Mouse (Mus musculus) gastrocnemius, postnatal 4 days (tissue): Measurements from ENCODE around the gene Nkx2-2. TPM values are rescaled to one million over a fixed set of nuclear protein-coding genes. Genes with fewer than 3 reads are reported as not detected.
"Not testable (repeated sequence)": the region's sequence is repeated elsewhere in the genome, so short reads cannot be mapped to it uniquely, and the experiment has no call there.

Source experiments
- DNase-seq, 2 experiments: peaks; one replicate each; pipeline ENCODE4 v3.0.0; 2021 to 2022; ENCODE audit warnings: low spot score in 2 of 2, mixed read lengths in 2 of 2
- total RNA-seq, 2 experiments: library from RNA; stranded (reverse); gene quantifications; 2 replicates each; pipeline ENCODE4 v1.2.3; 2021

The Nkx2-2 gene
- total RNA-seq, 2 experiments from 2014 or later: 0.65 to 0.78 TPM

DNA sequence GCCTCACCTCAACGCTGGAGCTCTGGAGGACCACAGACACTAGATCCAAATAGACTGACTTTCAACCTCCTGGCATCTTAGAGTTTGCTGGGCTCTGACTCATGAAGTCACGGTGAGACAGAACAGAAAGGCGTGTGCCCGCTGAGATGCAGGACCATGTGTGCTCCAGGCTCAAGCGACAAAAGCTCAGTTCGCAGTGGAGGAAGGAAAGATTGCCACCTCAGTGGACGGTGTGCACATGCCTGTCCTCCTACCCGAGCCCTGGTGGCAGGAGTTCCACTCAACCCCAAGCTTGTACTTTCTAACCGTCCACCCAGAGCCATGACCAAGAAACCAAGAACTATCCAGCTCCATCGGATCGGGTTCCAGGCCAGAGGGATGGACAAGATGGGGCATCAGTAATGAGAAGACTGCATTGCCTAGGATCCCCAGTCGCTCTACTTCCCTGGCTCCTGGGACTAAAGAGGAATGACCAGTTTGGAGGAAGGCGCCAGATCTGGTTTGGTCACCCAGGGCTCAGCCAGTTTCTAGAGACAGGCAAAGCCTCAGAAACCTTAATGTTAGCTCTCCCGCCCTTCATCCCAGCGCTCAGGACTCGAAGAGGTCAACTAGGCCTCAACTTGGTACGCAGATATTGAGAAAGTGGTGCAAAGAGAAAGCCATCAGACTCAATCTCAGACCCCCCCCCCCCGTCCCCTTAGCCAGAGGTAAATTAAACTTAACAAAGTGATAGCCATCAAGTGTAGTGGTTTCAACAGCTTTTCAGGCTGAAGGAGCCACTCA, 11.9 kb downstream of the Nkx2-2 start:
- no peak for DNase-seq

DNA sequence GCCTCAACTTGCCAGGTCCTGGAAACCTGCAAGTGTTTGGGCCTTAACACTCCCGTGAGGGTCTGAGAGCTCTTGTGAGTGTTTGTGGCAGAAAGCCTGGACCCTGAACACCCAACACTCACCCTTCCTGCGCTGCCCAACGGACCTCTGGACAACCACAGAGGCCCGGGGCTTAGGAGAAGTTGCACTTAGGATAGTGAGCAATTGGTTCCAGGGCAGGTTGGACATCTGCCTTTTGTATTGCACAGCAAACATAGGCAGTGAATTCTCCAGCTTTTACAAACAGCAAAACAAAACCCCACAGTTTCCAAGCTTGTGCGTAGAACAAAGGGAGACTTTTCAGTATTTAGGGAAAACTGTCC, 12.8 kb downstream of the Nkx2-2 start:
- no peak for DNase-seq

DNA sequence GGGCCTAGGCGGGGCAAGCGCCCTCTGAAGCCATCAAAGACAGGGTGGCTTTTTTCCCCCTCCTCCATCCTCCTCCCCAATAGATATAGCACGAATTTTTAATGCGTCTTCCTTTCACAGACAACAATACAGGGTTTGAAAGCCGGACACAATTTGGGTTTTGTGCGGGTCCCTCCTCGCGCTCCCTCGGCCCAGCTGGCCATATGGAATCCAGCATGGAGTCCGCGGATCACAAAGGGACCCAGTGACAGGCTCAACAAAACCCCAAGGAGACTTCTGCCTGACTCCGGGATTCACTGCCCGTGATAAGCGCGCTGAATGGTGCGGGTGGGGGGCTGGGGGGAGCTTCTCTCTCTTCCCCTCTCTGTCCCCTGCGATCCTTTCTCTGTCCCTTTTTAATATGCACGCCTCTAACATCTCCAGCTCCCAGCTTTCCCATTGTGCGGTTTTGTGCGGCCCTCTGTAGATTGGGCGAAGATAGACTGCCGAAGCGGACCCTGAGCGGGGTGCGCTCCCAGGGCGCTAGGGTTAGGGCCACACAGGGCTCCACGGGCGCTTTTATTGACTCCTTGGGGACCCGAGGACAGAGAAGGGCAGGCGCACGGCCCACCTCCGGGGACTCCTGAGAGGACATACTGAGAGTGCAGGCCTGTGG, 13.3 kb downstream of the Nkx2-2 start:
- no peak for DNase-seq

DNA sequence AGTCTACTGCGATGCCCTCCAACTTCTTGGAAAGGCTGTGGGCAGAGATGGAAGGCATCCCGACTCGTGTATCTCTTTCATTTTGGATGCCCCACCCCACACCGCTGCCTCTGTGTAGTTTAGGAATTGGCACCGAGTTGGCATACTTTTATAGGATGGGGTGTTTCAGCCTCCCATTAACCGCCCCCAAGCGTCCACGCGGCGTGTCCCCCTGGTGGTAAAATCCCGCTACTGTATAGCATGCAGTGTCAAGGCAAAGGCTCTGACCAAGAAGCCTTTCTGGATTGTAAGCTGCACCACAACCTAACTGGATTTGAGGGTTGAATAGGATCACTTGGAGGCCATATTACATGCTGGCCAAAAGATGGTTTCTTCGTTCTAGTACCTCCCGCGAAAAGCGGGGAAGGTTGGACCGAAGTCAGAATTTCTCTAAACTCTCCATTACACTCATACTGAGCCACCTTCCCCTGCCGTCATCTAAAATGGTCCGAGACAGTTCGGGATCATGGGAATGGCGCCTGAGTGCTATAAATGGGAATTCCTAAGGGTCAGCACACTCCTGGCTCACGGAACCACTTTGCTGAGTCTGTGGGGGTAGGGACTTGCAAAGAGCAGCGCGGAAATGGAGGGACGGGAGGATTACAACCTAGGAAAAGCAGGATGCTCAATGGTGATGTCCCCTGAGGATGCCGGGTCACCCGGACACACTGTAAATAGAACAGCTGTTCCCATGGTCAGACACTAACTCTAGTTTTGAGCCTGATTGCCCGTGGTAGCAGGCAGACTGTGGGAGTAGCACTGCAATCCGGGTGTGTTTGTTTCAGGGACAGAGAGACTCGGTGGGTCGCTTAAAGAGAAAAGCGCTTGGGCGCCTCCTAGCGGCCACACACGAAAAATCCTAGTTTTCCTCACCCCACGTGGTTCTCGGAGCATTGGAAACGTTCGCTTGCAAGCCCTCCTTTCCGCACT, 15.7 kb downstream of the Nkx2-2 start:
- peak in 1 of 2 experiments; percentile 69 for DNase-seq

DNA sequence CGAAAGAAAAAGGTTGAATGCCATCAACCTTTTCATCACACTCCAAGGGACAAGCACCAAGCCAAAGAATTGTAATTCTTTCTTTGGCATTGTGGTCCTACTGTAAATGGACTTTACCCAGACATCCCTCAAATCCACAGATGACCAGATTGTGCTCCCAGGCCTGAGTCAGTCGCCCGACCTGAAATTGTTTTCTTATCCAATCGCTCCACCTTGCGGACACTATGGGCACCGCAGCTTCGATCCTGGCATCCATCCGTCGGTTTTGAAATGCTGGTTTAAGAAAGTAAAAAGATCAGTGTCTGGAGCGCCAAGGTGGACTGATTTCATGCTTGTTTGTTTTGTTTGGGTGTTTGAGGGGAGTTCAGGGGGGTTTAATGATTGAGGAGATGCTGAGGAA, 16.4 kb downstream of the Nkx2-2 start:
- peak; percentile 64 to 78 for DNase-seq

DNA sequence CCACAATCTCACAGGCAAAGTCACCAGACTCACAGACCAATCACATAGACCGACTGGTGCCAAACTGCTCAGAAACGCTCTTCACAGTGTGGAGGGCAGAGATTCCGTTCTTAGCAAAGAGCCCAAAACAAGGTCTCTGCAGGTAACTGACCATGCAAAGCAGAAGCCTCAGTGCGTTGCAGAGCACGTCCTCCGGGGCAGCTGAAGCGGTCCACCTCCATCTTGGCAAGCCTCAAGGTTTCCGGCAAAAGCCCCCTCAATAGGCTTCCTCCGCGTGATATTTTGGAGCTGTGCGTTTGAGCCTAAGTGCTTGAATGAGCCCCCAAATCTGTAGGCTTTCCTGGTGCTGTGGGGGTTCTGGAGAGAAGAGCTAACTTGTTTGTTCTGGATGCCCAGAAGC, 18.7 kb downstream of the Nkx2-2 start:
- DNase-seq: no peak

DNA sequence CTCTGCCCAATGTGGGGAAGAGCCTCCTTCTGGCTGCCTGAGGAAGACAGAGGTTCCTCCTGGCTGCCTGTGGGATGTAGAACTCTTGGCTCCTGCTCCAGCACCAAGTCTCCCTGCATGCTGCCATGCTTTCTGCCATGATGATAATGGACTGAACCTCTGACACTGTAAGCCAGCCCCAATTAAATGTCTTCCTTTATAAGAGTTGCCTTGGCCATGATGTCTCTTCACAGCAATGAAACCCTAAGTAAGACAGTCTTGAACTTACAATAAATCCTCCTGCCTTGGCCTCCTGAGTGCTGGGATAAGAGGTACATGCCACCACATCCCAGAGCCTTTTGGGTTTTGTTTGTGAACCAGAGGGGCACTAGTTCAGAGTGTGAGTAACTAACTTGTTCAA, 20.3 kb downstream of the Nkx2-2 start:
- no peak for DNase-seq

DNA sequence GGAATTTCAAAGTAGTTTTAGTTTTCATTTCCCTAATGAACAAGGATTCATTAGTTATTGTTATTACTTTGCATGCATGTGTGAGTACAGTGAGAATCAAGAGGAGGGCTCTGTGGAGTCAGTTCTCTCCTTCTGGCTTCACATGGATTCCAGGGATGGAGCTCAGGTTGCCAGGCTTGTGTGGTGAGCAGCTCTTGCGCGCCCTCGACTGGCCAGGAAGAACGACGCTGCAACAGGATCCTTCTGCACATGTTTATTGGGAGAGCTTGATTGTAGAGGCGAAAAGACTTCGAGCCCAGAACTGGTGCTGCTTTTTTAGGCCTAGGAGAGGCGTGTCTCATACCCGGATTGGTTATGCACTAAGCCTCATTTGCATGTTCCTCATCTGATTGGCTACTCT, 23.5 kb downstream of the Nkx2-2 start:
- not testable (repeated sequence) for DNase-seq

DNA sequence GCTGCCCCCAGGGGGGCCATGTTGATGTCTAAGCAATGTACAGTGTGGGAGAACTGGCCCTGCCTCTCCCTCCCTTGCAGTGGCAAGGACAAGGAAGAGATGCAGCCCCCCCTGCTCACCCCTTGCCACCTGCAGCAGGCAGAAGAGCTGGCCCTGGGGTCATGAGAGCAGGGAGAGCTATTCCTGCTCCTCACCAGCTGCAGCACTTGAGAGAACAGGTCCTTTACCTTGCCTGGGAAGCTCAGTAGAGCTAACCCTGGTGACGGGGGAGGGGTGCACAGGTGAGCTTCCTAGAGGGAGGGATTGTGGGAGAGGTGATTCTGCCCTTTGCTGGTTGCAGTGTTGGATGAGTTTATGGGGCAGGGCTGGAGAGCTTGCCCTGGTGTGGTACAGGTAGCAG, 28.2 kb downstream of the Nkx2-2 start:
- DNase-seq: no peak

DNA sequence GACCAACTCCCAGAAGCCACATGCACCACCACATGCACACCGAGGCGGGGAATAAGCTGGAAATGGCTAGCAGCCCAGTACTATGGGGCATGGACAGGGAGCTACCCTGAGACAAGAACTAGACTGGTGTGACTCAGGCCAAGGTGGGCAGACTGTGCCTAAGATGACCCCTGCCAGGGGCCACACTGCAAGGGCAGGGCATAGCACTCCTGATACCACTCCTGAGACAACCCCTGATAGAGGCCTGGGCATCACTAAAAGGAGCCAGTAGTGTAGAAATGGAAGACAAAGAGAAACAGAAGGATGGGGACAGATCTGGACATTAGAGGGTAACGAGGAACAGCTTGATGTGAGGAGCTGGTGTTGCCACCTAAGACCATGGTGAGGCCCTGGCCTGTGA, 28.7 kb downstream of the Nkx2-2 start:
- DNase-seq: no peak

DNA sequence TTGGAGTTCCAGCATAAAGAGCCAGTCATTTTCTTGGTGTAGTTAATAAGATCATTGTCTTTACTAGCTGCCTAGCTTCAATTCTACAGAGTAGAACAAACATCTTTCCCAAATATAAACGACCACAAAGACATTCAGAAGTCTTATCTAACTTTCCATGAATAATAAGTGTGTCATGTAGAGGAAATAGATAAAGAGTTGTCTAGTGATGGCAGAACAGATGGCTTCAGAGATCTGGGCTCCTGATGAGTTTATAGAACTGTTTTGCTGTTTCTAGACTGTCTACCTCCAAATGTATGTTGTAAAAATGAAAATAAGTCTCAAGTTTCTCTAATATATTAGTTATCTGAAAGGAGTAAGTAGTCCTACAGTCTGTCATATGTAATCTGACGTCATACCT, 41.5 kb downstream of the Nkx2-2 start:
- DNase-seq: no peak

Other genes with a start within 250 kb of the Nkx2-2 start
- gene Xrn2, start 181.2 kb downstream of the Nkx2-2 start, total RNA-seq: 10 to 100 TPM; 38.6 to 47.5 TPM
- not detected for gene Nkx2-4, start 108.8 kb downstream of the Nkx2-2 start, total RNA-seq
- under 1 TPM; 0.39 to 0.49 TPM for gene Pax1, start 167.7 kb upstream of the Nkx2-2 start, total RNA-seq